Mouse (Mus musculus) macrophage (primary cell): ENCODE measurements around the gene Sgk2. TPM values are rescaled to one million over a fixed set of nuclear protein-coding genes. Genes with fewer than 3 reads are reported as not detected.

ENCODE experiments used
- H3K27ac ChIP-seq: fragments of 350-480 bp; formaldehyde crosslinking; 2 replicates; pipeline ENCODE4 v1.9.0; 2021
- H3K36me3 ChIP-seq: fragments of 350-480 bp; formaldehyde crosslinking; 2 replicates; pipeline ENCODE4 v1.9.0; 2021; ENCODE audit errors: inconsistent target
- H3K4me3 ChIP-seq: fragments of 350-480 bp; formaldehyde crosslinking; 2 replicates; pipeline ENCODE4 v1.9.0; 2021; ENCODE audit errors: inconsistent target
- H3K79me2 ChIP-seq: fragments of 350-480 bp; formaldehyde crosslinking; 2 replicates; pipeline ENCODE4 v1.9.0; 2021; ENCODE audit errors: inconsistent target
- WGBS: methylation state at CpG from one replicate; pipeline ENCODE4 v1.1.7; 2026; ENCODE audit warnings: inconsistent platforms; ENCODE audit not compliant: missing documents; 5-methylcytosine and 5-hydroxymethylcytosine counted together
- polyA plus RNA-seq: library from polyadenylated mRNA; stranded (reverse); fragments of 250-400 nt; gene quantifications from 3 replicates; pipeline ENCODE4 v1.2.4, GENCODE M21; 2018; ENCODE audit warnings: inconsistent platforms

Gene Sgk2
- polyA plus RNA-seq, 1 experiment from 2014 or later: not detected

GRCm38 (mm10) chr2:163060630-163061029 lies 73.5 kb downstream of the Sgk2 start:
- Histone ChIP-seq H3K36me3 (no peaks in the 10 kb centered on the region), H3K4me3 (no peak overlapping the region), H3K79me2 (peaks cover 39% of the 10 kb centered on the region), H3K27ac (no peak overlapping the region)
- 82% methylated on average over 6 of the region's 6 CpGs for WGBS

- Histone ChIP-seq H3K4me3 (no peak overlapping the region), H3K36me3 (no peaks in the 10 kb centered on the region), H3K79me2 (peaks cover 31% of the 10 kb centered on the region), H3K27ac (no peak overlapping the region)
- WGBS: 83% methylated on average over 7 of the region's 8 CpGs
These were observed 74.3 kb downstream of the Sgk2 start for GRCm38 (mm10) chr2:163061203-163062118.

DNA sequence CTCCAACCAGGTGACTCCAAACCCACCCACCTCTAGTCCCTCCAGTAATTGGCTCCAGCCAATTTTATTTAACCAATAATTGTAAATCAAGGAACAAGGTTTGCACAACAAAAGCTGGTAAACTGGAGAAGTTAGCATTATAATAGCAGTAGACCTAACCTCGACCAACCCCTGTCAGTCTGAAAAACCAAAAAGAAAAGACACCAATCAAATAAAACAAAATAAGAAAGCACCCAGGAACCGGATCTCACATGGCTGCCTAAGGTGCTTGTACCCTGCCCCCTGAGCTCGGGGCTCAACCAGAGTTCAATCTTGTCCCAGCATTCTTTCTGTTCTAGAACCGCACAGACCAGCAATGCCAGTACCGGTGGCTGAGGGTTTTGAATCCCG lies 75.0 kb downstream of the Sgk2 start:
- Histone ChIP-seq H3K27ac (no peak overlapping the region), H3K36me3 (no peaks in the 10 kb centered on the region), H3K4me3 (no peak overlapping the region), H3K79me2 (peaks cover 24% of the 10 kb centered on the region; the same call in 1 of the 2 replicates)
- 91% methylated on average over 6 of the region's 6 CpGs for WGBS

Other genes starting within 250 kb of the Sgk2 start
- 61.3 to 95.7 TPM (median 62.9 TPM) in 3 replicates for gene Srsf6, start 55.8 kb upstream of the Sgk2 start, polyA plus RNA-seq
- not detected in 3 replicates for gene L3mbtl1, start 43.9 kb upstream of the Sgk2 start, polyA plus RNA-seq
- 34.6 to 62.0 TPM (median 34.9 TPM) in 3 replicates for gene Ift52, start 30.0 kb downstream of the Sgk2 start, polyA plus RNA-seq
- gene Mybl2, start 67.4 kb downstream of the Sgk2 start, polyA plus RNA-seq: 0.27 to 8.1 TPM (median 1.8 TPM) in 3 replicates
- not detected in 3 replicates for gene Gtsf1l, start 100.5 kb downstream of the Sgk2 start, polyA plus RNA-seq
- gene Tox2, start 215.8 kb downstream of the Sgk2 start, polyA plus RNA-seq: 3.5 to 13.8 TPM (median 11.2 TPM) in 3 replicates